Mouse (Mus musculus) neural tube, embryonic 15.5 days (tissue): ENCODE measurements around the gene Hoxd9. TPM values are rescaled to one million over a fixed set of nuclear protein-coding genes. Genes with fewer than 3 reads are reported as not detected.

Experiments used
- ATAC-seq: fragments of 200-750 bp; cut with Nextera tagmentation; 2 replicates; pipeline ENCODE4 v1.8.0; 2017; ENCODE audit warnings: mild to moderate bottlenecking, moderate TSS enrichment, moderate library complexity; ENCODE audit not compliant: low FRiP score
- H3K27ac ChIP-seq: fragments of 300-500 bp; sonication (generic); replicated peaks from 2 replicates; pipeline ENCODE4 v1.5.1; 2015; ENCODE audit warnings: mild to moderate bottlenecking, inconsistent platforms
- H3K27me3 ChIP-seq: fragments of 300-500 bp; sonication (generic); replicated peaks from 2 replicates; pipeline ENCODE4 v1.6.1; 2015; ENCODE audit warnings: inconsistent platforms
- H3K36me3 ChIP-seq: fragments of 300-500 bp; sonication (generic); 2 replicates; pipeline ENCODE4 v1.6.1; 2015; ENCODE audit warnings: inconsistent platforms
- H3K4me1 ChIP-seq: fragments of 300-500 bp; sonication (generic); 2 replicates; pipeline ENCODE4 v1.6.1; 2015; ENCODE audit warnings: inconsistent platforms
- H3K4me2 ChIP-seq: fragments of 300-500 bp; sonication (generic); 2 replicates; pipeline ENCODE4 v1.6.1; 2015; ENCODE audit warnings: inconsistent platforms, mild to moderate bottlenecking, moderate library complexity
- H3K4me3 ChIP-seq: fragments of 300-500 bp; sonication (generic); replicated peaks from 2 replicates; pipeline ENCODE4 v1.5.1; 2015; ENCODE audit warnings: mild to moderate bottlenecking, inconsistent platforms
- H3K9ac ChIP-seq: fragments of 300-500 bp; sonication (generic); replicated peaks from 2 replicates; pipeline ENCODE4 v1.6.1; 2015; ENCODE audit warnings: mild to moderate bottlenecking, inconsistent platforms
- H3K9me3 ChIP-seq: fragments of 300-500 bp; sonication (generic); replicated peaks from 2 replicates; pipeline ENCODE4 v1.6.1; 2016; ENCODE audit warnings: inconsistent platforms
- WGBS: fragments of 180-500 bp; shearing (Covaris S2); methylation state at CpG from one replicate; pipeline ENCODE4 v1.1.7; 2015; ENCODE audit warnings: mixed read lengths; 5-methylcytosine and 5-hydroxymethylcytosine counted together
- polyA plus RNA-seq: library from polyadenylated mRNA; unstranded; fragments of >200 nt; fragmentation: Nextera tagmentation; extraction: Ambion mirVana; gene quantifications from 2 replicates; pipeline ENCODE4 v1.2.1, GENCODE M21; 2015

The Hoxd9 gene
- polyA plus RNA-seq, 1 experiment from 2014 or later, result 20.0 TPM

DNA sequence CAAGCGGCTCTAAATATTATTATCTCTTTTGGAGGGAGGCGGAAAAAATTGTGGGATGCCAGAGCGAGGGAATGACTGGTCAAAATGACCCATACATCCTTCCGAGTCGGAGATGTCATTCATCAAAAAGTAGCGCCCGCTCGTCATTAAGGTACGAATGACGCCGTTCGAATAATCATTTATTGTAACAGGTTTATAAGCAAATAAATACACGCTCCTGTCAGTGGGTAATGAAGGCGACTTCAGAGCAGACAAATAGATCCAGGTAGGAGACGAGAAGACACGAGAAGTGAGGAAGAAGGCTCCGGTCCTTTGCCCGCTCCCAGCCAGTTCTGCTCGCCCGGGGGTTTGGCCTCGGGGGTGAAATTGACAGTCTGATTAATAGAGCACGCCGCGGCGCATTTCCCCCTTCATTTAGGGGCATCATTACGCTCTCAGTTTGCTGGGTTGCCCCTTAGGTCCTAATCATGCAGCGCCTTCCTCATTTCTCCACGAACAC, 38.0 kb upstream of the Hoxd9 start, which contains the start of gene Evx2:
Gene Evx2, minus strand, starts transcription at position 51 of the 499 bp plus-strand sequence.
- no peak for ATAC-seq
- Histone ChIP-seq H3K4me3 (peak within 1 kb of the TSS; percentile 6; the same call in 1 of the 2 replicates), H3K9me3 (no peaks in the 10 kb centered on the region)

DNA sequence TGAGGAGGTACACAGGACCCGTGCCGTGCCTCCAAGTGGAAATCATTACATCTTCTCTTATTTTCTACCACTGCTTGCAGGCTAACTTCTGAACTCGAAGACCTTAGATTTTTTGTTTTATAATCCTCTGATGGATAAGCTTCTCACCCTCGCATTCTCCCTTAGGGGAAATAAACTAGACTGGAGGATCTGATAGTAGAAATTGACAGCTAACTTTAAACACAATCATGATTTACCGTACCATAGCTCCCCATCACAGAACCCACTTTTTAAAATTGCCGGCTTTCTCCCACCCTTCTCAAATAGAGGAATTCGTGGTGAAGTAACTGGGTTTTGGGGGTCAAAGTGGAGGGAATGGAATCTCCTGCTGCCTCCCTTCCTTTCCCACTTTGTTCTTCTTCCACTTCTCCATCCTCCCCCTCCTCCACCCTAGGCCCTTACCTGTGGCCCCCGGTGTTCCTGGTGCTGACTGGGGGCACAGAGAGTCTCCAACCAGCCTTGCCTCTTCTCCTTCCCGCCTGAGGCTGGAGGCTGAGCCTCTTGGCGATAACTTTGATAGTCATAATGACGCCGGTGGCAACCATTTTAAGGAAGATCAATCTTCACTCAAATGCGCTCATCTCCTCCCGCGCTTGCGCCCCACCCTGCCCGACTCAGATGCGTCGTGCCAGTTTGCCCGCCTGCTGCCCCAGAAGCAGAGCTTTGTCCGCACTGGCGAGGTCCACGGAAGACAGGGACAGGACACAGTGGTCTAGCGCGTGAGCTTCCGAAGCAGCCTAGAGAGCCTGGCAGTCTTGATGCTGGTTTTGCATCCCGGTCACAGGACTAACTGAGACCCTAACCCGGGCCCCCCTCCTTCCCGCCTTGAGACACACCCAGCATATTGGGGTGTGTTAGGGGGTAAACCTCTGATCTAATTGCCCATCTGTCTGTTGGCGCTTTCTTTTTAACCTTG, 36.8 kb upstream of the Hoxd9 start:
- WGBS, result 2% methylated on average over 30 of the region's 30 CpGs
- H3K27me3 ChIP-seq, result peaks cover 74% of the 10 kb centered on the region
- no peak overlapping the region for H3K9ac ChIP-seq
- no peaks in the 10 kb centered on the region for H3K36me3 ChIP-seq
- no peak for ATAC-seq
- H3K4me2 ChIP-seq, result 0 out of 2 replicates have a peak overlapping the region, but pooled peaks have one; percentile 17
- peaks cover 12% of the 10 kb centered on the region for H3K4me1 ChIP-seq
- no peak overlapping the region for H3K27ac ChIP-seq
- H3K4me3 ChIP-seq, result peak overlapping the region; percentile 3; the same call in 1 of the 2 replicates
- no peaks in the 10 kb centered on the region for H3K9me3 ChIP-seq

More for the DNA sequence above, 38.0 kb upstream of the Hoxd9 start, which contains the start of gene Evx2:
- H3K27me3 ChIP-seq, result peaks cover 75% of the 10 kb centered on the region
- H3K4me2 ChIP-seq, result no peak within 1 kb of the TSS
- no peaks in the 10 kb centered on the region for H3K36me3 ChIP-seq
- no peak within 1 kb of the TSS for H3K9ac ChIP-seq
- WGBS, result under 1% methylated on average over 28 of the region's 28 CpGs
- H3K27ac ChIP-seq, result no peak within 1 kb of the TSS
- H3K4me1 ChIP-seq, result peaks cover 16% of the 10 kb centered on the region

DNA sequence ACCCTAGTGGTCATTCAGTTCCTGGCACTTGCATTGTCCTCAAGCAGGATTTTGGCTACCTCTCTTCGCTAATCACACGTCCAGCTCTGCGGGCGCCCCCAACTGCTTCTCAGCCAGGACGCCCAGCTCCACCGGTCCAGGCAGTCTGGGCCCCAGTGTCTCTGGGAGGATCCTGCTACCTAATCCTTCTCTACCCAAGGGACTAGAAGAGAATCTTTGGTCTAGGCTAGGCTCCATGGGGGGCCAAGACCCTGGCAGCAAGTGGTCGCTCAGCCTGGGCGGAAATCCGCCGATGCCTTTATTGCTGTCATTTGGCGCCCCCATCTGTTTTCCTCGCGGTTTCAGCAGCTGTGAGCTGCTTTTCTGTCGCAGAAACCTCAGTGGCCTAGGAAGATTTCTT, 35.8 kb upstream of the Hoxd9 start:
- Histone ChIP-seq H3K4me3 (peak overlapping the region; percentile 23; the same call in 1 of the 2 replicates), H3K27ac (no peak overlapping the region), H3K4me1 (peaks cover 7% of the 10 kb centered on the region), H3K27me3 (peaks cover 80% of the 10 kb centered on the region), H3K9me3 (no peaks in the 10 kb centered on the region), H3K36me3 (no peaks in the 10 kb centered on the region), H3K9ac (no peak overlapping the region), H3K4me2 (peak overlapping the region; percentile 50)
- under 1% methylated on average over 14 of the region's 14 CpGs for WGBS
- peak; percentile 47; the same call in 1 of the 2 replicates for ATAC-seq

DNA sequence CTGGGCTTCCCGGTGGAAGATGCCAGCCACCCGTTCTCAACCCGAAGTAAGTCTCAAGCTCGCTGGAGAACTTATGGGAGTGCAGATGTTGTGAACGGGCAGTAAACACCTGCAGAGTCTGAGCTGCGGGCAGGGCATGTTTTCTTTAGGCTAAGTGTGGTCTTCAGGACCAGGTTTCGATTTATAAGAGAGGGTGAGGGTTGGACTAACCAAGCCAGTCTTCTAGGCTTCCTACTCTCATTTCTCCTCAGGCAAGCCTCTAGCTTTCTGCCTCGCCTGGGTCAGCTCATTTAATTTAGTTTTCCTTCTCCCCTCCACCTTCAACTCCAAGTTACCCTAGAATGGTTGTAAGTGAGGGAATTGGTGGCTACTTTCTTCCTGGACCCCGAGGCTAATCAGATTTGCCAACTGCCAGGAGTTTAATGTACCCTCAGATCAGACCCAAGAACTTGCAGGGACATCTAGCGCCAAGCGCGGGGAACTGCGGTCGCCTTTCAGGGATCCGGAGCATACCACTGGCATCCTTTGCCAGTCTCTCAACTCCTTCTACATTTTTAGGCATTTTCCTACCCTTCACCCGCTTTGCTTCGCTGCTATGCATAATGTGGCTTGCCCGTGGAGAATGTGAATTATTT, 34.1 kb upstream of the Hoxd9 start:
- H3K4me1 ChIP-seq, result peaks cover 16% of the 10 kb centered on the region
- H3K9me3 ChIP-seq, result no peaks in the 10 kb centered on the region
- ATAC-seq, result no peak
- H3K9ac ChIP-seq, result no peak overlapping the region
- no peaks in the 10 kb centered on the region for H3K36me3 ChIP-seq
- no peak overlapping the region for H3K27ac ChIP-seq
- 3% methylated on average over 18 of the region's 18 CpGs for WGBS
- no peak overlapping the region for H3K4me3 ChIP-seq
- no peak overlapping the region for H3K4me2 ChIP-seq
- H3K27me3 ChIP-seq, result peaks cover 89% of the 10 kb centered on the region

DNA sequence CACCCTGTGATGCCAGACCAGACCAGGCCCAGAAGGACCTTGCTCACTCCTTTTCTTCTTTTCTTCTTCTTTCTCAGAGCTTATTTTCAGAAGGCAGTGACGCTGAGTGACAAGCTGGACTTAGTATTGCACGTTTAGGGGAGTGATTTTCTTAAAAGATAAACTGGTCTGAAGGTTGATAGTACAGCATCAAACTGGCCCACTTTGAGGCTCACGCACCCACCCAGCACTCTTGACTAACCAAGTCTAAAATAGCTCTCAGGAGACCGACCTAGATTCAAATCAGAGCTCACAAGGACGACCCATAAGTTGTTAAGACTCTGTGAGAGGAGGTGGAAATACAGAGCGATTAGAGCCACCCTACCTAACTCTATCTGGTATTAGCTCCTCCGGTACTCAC, 31.1 kb upstream of the Hoxd9 start:
- 3% methylated on average over 7 of the region's 7 CpGs for WGBS
- Histone ChIP-seq H3K36me3 (no peaks in the 10 kb centered on the region), H3K27ac (no peak overlapping the region), H3K9me3 (no peaks in the 10 kb centered on the region), H3K27me3 (peaks cover 92% of the 10 kb centered on the region), H3K4me1 (peaks cover 15% of the 10 kb centered on the region), H3K9ac (no peak overlapping the region), H3K4me2 (no peak overlapping the region), H3K4me3 (no peak overlapping the region)
- no peak for ATAC-seq

DNA sequence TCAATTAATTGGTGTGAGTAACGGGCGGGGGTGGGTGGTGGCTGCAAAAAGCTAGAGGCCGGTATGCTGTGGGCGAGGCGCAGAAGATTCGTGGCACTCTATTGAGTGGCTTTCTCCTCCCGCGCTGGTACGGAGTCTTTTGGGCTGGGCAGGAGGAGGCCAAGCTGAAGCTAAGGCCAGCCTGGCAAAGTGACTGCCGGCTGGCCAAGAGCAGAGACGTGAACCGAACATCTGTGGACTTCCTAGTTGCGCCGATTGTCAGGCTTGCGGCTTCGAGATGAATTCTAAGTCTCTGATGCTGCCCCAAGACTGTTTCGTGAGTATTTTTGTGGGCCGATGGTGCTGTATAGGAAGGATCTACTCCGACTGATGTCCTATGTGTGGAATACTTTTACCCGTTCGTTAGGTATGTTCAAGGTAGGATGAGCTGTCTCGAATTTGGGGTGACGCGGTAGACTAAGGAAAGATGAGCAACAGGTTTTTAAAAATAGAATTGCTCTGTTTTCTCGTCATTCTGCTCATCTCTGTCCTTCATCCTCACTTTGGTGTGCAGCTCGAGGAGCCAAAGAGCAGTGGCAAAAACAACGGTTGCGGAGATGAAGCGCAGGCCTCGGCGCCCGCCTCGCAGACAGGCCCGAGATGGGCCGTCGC, 30.2 kb upstream of the Hoxd9 start:
- H3K9me3 ChIP-seq, result no peaks in the 10 kb centered on the region
- H3K4me1 ChIP-seq, result peaks cover 11% of the 10 kb centered on the region
- 1% methylated on average over 36 of the region's 36 CpGs for WGBS
- H3K27me3 ChIP-seq, result peaks cover 91% of the 10 kb centered on the region
- no peak overlapping the region for H3K4me3 ChIP-seq
- no peak for ATAC-seq
- peak overlapping the region; percentile 56; the same call in 1 of the 2 replicates for H3K4me2 ChIP-seq
- no peak overlapping the region for H3K9ac ChIP-seq
- no peaks in the 10 kb centered on the region for H3K36me3 ChIP-seq
- no peak overlapping the region for H3K27ac ChIP-seq

DNA sequence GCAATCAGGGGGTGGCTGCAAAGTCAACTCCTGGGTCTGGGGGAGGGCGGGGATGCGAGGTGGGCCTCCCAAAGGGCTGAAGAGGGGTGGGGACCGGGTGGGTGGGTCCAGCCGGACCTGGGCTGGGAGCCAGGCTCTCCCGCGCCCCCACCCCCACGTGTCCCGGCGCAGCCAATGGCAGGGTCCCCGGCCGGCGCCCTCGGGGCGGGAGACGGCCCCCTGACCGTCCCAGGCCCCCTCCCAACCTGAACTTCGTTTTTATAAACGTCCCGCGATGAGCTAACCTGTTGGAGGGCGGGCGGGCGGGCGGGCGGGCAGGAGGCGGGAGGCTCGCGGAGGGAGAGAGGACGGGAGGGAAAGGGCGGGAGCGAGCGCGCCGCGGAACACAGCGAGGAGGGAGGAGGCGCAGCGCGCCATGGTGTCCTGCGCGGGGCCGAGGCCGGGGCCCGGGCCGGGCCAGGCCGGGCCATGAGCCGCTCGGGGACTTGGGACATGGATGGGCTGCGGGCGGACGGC, 29.6 kb upstream of the Hoxd9 start, which contains the start of gene Hoxd13:
Gene Hoxd13, plus strand, starts transcription at position 469 of the 516 bp plus-strand sequence.
- Histone ChIP-seq H3K36me3 (no peaks in the 10 kb centered on the region), H3K4me2 (peak within 1 kb of the TSS; percentile 56), H3K27me3 (peaks cover 91% of the 10 kb centered on the region), H3K27ac (no peak within 1 kb of the TSS), H3K9ac (no peak within 1 kb of the TSS), H3K9me3 (no peaks in the 10 kb centered on the region), H3K4me3 (peak within 1 kb of the TSS; percentile 33), H3K4me1 (peaks cover 17% of the 10 kb centered on the region)
- ATAC-seq, result 0 out of 2 replicates have a peak, but pooled peaks have one; percentile 43
- WGBS, result under 1% methylated on average over 32 of the region's 51 CpGs

DNA sequence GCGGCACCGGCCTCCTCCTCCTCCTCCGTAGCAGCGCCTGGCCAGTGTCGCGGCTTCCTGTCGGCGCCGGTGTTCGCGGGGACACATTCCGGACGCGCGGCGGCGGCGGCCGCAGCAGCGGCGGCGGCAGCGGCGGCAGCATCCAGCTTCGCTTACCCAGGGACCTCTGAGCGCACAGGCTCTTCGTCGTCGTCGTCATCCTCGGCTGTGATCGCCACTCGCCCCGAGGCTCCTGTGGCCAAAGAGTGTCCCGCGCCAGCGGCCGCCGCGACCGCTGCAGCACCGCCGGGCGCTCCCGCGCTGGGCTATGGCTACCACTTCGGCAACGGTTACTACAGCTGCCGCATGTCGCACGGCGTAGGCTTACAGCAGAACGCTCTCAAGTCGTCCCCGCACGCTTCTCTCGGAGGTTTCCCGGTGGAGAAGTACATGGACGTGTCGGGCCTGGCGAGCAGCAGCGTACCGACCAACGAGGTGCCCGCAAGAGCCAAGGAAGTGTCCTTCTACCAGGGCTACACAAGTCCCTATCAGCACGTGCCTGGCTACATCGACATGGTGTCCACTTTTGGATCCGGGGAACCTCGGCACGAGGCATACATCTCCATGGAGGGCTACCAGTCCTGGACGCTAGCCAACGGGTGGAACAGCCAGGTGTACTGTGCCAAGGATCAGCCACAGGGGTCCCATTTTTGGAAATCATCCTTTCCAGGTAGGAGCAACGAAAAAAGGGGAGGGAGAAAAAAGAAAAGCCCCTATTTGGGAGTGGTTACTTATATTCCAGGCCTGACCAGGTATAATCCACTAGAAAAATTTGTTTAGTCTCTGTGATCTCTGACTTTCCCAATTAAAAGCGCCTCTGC, 28.9 kb upstream of the Hoxd9 start:
- Histone ChIP-seq H3K27ac (no peak overlapping the region), H3K9me3 (no peaks in the 10 kb centered on the region), H3K4me2 (peak overlapping the region; percentile 56), H3K9ac (no peak overlapping the region), H3K27me3 (peaks cover 92% of the 10 kb centered on the region), H3K4me1 (peaks cover 18% of the 10 kb centered on the region), H3K36me3 (no peaks in the 10 kb centered on the region), H3K4me3 (peak overlapping the region; percentile 33)
- no peak; the same call in 1 of the 2 replicates for ATAC-seq
- WGBS, result under 1% methylated on average over 50 of the region's 74 CpGs

DNA sequence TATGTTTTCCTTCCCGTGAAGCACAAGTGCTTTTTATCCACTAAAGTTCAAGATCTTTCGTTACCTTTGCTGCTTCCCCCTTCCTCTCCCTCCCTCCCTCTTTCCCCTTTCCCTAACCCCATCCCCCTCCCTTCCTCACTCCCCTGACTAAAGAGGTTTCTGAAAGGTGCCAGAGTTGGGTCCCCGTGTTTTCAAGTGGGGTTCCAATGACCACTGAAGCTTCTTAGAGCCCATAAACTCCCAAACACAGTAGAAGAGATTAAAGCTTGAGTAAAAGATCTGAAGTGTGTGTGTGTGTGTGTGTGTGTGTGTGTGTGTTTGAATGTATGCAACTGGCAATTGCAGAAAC, 28.3 kb upstream of the Hoxd9 start:
- Histone ChIP-seq H3K4me2 (no peak overlapping the region), H3K4me3 (0 out of 2 replicates have a peak overlapping the region, but pooled peaks have one; percentile 33), H3K9me3 (no peaks in the 10 kb centered on the region), H3K27me3 (peaks cover 92% of the 10 kb centered on the region), H3K9ac (no peak overlapping the region), H3K36me3 (no peaks in the 10 kb centered on the region), H3K4me1 (peaks cover 18% of the 10 kb centered on the region), H3K27ac (no peak overlapping the region)
- no peak for ATAC-seq
- 1% methylated on average over 3 of the region's 3 CpGs for WGBS

DNA sequence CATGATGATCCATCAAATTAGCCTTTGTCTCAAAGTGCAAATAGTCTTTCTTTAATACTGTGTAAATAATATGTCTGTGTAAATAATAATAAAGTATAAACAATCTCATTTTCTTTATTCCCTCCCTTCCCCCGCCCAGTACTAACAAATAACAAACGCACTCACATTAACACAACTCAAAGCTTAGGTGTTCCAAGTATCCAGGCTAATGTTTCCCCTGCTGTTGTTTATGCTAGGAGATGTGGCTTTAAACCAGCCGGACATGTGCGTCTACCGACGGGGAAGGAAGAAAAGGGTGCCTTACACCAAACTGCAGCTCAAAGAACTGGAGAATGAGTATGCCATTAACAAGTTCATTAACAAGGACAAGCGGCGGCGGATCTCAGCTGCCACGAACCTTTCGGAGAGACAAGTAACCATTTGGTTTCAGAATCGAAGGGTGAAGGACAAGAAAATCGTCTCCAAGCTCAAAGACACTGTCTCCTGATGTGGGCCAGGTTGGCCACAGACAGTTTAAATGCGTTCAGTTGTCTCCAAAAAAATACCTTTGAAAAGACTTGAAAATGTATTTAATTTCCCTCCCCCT, 27.8 kb upstream of the Hoxd9 start:
- Histone ChIP-seq H3K4me1 (peaks cover 18% of the 10 kb centered on the region), H3K4me2 (no peak overlapping the region), H3K27ac (no peak overlapping the region), H3K36me3 (no peaks in the 10 kb centered on the region), H3K4me3 (no peak overlapping the region), H3K9ac (no peak overlapping the region), H3K9me3 (no peaks in the 10 kb centered on the region), H3K27me3 (peaks cover 92% of the 10 kb centered on the region)
- no peak for ATAC-seq
- 3% methylated on average over 14 of the region's 14 CpGs for WGBS
